Mouse (Mus musculus): ENCODE data around the gene Mgat1. TPM values are rescaled to one million over a fixed set of nuclear protein-coding genes. Genes with fewer than 3 reads are reported as not detected.

Gene Mgat1
- polyA plus RNA-seq (2017; shearing (Covaris generic)) = 28.7 TPM

DNA sequence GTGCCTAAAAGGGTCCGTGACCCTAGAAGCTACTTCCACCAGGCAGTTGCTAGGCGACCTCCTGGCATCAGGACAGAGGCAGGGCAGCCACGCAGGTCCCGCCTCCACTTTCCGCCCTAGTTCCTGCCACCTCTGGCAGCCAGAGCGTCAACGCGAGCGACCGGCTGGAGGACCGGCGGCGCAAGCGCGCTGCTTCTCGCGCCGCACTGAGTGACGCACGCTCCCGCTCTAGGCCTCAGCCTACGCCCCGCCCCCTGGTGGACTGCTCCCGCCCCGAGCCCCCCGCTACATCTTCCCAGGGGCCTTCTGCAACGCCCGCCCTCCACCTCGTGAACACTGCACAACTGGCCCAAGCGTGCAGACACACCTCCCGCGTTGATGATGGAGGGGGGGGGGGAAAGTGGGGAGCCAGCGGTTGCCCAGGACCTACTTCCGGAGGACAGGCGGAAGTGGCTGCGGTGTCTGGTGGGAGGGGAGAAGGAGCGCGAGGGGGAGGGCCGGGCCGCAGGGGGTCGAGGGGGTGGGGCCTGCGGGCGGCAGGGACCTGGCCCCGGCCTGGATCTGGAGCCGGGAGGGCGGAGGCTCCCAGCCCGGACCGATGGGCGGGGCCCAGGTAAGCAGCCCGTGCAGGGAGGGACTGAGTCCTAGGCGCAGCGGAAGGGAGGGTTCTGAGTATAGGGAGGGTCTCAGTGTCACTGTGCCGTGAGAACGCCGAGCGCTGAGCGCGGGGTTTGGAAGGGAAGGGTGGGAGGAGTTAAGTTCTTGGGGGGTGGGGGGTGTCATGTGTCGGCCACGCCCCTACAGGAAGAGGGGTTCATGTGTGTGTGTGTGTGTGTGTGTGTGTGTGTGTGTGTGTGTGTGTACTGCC is at the start of gene Mgat1:
Mgat1 (plus strand) TSS at position 465 of the 868 bp plus-strand sequence.

DNA sequence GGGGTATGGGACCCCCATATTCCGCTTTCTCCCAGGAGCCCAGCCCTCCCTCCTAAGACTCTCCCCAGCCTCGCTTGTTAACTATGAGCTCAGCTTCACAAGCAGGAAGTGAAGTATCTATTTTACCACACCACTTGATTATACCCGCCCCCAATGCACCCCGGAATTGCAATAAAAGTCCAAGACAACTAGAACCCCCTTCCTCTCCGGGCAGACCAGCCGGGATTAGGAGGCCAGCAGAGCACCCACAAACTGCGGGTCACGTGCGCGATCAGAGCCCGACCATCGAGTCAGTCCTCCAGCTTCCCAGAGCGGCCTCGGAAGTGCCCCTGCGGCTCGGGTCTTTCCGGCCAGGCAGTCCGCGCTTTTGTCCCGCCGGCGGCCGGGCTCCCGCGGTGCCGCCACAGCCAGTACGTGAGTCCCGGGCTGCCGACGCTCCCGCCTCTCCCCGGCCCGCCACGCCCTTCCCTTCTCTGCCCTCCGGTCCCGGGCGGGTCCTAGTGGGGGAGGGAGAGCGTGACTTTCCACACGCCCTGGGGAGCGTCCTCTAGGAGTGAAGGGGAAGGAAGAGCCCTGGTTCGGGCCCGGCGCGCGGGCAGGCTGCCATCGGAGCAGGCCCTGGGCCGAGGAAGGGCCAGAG is 40.7 kb upstream of the Mgat1 start, which contains the start of gene Zfp62:
Zfp62 (plus strand) TSS at position 164 of the 640 bp plus-strand sequence.

DNA sequence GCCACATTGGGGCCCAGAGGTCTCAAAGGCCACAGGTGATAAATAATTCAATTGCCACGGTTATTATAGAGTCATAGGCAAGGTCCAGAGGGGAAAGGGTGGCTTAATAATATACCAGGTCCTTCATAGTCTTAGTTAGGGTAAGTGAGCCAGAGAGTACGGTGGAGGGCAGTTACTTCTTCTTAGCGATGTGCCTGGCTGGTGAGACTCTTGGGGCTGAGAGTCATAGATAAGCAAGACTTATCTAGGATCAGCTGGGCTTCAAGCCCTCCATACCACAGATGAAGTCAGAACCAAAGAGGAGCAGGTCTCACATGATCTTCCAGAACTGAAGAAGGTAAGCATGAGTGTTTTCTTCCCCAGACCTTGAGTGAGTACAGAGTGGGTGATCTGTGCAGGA is 34.2 kb downstream of the Mgat1 start, which contains the start of gene Olfr1393:
Olfr1393 (plus strand) TSS at position 83 of the 400 bp plus-strand sequence.

GRCm38 (mm10) chr11:49284982-49285381 is 41.0 kb downstream of the Mgat1 start, which contains the start of gene Olfr1392:
TSS of gene Olfr1392 (plus strand) at chr11:49285282.

GRCm38 (mm10) chr11:49304441-49304840 is 60.5 kb downstream of the Mgat1 start, which contains the start of gene Olfr10:
TSS of gene Olfr10 (plus strand) at chr11:49304741.

Other genes starting within 250 kb of the Mgat1 start
- gene 9930111J21Rik2, start 192.9 kb upstream of the Mgat1 start, polyA plus RNA-seq (2017; shearing (Covaris generic)) = 78.1 TPM
- gene Tgtp2, start 180.0 kb upstream of the Mgat1 start, polyA plus RNA-seq (2017; shearing (Covaris generic)) = 80.7 TPM
- 156 TPM for gene Ifi47, start 167.6 kb upstream of the Mgat1 start, polyA plus RNA-seq (2017; shearing (Covaris generic))
- not detected for gene Olfr1396, start 129.3 kb upstream of the Mgat1 start, polyA plus RNA-seq (2017; shearing (Covaris generic))
- 0.17 TPM for gene Olfr1395, start 101.9 kb upstream of the Mgat1 start, polyA plus RNA-seq (2017; shearing (Covaris generic))
- not detected for gene Olfr1394, start 89.8 kb upstream of the Mgat1 start, polyA plus RNA-seq (2017; shearing (Covaris generic))
- 0.40 TPM for gene Btnl9, start 57.0 kb upstream of the Mgat1 start, polyA plus RNA-seq (2017; shearing (Covaris generic))
- 79.0 TPM for gene Zfp62, start 40.9 kb upstream of the Mgat1 start, polyA plus RNA-seq (2017; shearing (Covaris generic))
- not detected for gene Olfr1393, start 34.1 kb downstream of the Mgat1 start, polyA plus RNA-seq (2017; shearing (Covaris generic))
- gene Olfr1392, start 41.1 kb downstream of the Mgat1 start, polyA plus RNA-seq (2017; shearing (Covaris generic)) = 0.21 TPM
- not detected for gene Olfr10, start 60.5 kb downstream of the Mgat1 start, polyA plus RNA-seq (2017; shearing (Covaris generic))
- not detected for gene Olfr1391, start 78.6 kb downstream of the Mgat1 start, polyA plus RNA-seq (2017; shearing (Covaris generic))
- gene Olfr1390, start 91.0 kb downstream of the Mgat1 start, polyA plus RNA-seq (2017; shearing (Covaris generic)) = 0.26 TPM
- 0.10 TPM for gene Olfr1389, start 178.9 kb downstream of the Mgat1 start, polyA plus RNA-seq (2017; shearing (Covaris generic))
- gene Olfr1388, start 192.4 kb downstream of the Mgat1 start, polyA plus RNA-seq (2017; shearing (Covaris generic)) = not detected
- 0.12 TPM for gene Olfr1387, start 211.2 kb downstream of the Mgat1 start, polyA plus RNA-seq (2017; shearing (Covaris generic))
- gene Olfr1386, start 220.9 kb downstream of the Mgat1 start, polyA plus RNA-seq (2017; shearing (Covaris generic)) = not detected
- 0.38 TPM for gene Olfr1385, start 244.9 kb downstream of the Mgat1 start, polyA plus RNA-seq (2017; shearing (Covaris generic))